Mouse (Mus musculus) kidney, adult 11 months (tissue): ENCODE measurements around the gene Tsc22d4.
A peak's percentile ranks its signal among the peaks of the same experiment; 100 is the strongest.

Experiments
- DNase-seq: peaks from one replicate; pipeline ENCODE4 v3.0.0; 2022

Gene Tsc22d4

DNA sequence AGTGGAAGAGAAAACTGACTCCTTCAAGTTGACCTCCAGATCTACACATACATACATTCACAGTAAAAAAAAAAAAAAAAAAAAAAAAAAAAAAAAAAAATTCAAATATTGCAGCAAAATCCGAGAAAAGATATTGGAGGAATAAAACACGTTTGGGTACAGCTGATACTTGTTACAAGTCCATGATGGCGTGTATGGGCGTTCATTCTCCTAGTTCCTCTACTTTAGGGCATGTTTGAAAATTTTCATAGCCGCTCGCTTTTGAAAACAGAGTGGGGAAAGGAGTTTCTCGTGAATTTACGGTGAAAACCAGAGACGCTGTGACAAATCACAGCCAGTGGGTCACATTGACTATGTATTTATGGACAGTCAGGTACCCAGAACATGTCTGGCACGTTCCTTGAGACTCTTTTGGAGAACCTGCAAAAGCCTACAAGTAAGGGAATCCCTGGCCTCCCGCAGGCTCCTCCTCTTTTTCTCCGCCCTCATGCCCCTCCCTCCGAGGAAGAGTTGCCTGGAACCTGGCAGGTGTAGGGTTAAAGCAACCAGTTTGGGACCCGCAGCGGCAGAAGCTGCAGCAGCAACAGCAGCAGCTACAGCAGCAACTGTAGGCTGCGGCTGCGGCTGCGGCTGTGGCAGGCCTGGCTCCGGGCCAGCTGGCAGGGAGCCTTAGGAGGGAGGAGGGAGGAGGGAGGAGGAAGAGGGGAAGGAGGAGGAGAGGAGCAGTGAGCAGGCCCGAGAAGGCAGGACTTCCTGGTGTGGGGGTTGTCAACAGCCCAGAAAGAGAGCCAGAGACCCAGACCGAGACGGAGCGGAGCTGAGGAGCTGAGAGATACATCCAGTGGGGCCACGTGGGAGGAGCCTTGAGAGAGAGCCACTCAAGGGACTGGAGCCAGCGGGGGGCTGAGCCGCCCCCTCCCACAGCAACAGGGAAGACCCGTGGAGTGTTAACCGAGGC is at the start of gene Tsc22d4:
TSS of gene Tsc22d4 (plus strand) at position 517 of the 958 bp plus-strand sequence.
- peak; percentile 95 for DNase-seq

- no peak for DNase-seq
These were observed 49.6 kb upstream of the Tsc22d4 start for GRCm38 (mm10) chr5:137695930-137696329.

- no peak for DNase-seq
These were observed 46.5 kb upstream of the Tsc22d4 start for GRCm38 (mm10) chr5:137699080-137699479.

- no peak for DNase-seq
These were observed 45.7 kb upstream of the Tsc22d4 start for GRCm38 (mm10) chr5:137699850-137700249.

- DNase-seq: no peak
These were observed 40.3 kb upstream of the Tsc22d4 start for GRCm38 (mm10) chr5:137705242-137705641.

- DNase-seq: peak; percentile 88
These were observed 38.5 kb upstream of the Tsc22d4 start for GRCm38 (mm10) chr5:137706913-137707633.

DNA sequence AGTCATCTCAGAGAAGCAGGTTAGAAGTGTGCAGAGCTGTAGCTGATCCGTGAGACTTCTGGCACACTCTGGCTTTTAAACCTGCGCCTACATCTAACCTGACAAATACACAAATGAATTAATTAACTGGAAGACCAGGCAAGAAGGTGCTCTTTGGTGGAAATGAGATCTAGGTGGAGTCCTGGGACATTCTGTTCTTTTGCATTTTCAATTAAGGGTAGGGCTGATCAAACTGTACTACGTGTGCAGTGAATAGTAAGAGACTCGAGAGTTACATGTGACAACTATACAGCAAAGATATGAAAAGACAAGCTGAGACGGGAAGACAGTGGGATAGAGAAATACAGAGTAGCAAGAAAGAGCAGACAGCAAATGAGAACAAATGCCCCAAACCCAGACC is 32.1 kb upstream of the Tsc22d4 start:
- no peak for DNase-seq

DNA sequence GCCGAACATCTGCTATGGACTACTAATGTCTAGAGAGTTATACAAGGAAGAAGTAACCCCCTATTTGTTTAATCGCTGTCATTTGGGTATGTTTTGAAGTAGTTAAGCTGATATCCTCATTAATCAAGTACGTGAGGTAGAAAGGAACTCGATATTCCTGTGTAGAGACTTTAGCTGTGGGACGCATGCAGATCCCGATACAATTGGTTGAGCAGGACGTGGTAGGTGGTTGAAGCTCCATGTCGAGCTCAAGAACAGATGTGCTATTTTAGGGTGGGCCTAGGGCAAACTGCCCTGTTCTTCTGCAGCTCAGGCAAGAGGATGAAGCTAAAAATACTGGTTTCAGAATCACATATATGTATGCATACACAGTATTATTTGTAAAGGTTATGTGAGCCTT is 29.8 kb upstream of the Tsc22d4 start:
- DNase-seq: no peak

DNA sequence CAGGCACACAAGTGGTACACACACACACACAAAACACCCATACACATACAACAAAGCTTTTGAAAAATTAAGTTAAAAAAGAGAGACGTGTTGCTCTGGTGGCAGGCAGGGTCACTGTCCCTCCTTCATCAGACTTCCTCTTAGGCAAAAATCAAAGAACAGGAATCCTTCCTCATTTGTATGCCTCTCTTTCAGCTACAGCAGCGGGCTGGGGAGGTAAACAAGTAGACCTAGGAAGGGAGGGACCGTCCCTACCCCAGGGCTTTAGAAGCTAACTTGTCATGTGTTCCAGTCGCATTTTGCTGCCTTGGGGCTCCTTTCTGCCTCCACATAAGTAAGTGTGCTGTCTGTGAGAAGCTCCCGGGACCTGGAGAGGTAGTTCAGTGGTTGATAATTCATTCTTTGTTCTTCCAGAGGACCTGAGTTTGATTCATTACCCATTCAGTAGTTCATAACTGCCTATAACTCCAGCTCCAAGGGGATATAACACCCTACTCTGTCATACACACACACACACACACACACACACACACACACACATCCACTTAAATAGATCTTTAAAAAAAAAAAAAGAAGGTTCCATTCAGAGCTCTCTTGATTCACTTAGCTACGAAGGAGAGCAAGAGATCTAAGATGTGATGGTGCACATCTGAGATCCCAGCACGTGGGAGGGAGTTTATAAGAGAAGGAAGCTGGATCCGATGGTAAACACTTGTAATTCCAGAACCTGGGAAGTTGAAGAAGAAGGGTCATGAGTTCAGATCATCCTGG is 27.3 kb upstream of the Tsc22d4 start:
- no peak for DNase-seq

- DNase-seq: no peak
These were observed 26.4 kb upstream of the Tsc22d4 start for GRCm38 (mm10) chr5:137719088-137719487.

DNA sequence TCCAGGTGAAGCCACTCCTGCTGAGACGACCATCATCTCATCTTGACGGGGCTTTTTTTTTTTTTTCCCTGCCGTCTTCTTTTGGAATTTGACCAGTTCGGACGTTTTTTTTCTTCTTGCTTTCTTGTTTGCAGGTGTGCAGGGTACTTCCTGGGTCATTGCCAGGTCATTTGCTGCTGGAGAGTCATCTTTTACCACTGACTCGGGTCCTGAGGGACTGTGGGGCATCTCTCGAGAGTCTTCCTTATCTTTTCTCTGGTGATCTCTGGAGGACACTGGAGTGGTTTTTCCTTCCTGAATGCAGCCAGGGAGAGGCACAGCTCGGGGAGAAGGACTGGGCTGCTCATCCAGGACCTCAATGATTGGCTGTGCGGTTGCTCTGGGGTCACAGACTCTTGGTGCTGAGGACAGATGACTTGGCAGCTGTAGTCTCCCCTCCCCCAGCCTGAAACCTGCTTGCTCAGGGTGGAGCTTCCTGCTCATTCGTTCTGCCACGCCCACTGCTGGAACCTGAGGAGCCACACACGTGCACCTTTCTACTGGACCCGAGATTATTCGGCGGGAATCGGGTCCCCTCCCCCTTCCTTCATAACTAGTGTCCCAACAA is 24.9 kb upstream of the Tsc22d4 start:
- DNase-seq: peak; percentile 80

DNA sequence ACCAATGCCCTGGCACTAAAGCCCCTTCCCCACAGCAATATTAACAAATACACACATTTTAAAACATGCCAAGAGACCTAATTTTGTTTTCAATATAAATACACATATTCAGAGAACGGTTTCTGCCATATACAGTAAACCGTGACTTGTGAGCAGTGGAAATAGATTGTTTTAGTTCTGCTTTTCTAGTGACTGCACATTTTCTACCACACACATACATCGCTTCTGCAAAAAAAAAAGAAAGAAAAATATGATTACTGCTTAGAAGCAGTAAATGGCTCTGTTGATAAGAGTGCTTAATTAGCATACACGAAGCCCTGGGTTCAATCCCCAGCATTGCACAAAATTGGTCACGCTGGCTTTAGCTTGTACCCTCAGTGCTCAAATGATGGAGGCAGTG is 21.7 kb upstream of the Tsc22d4 start:
- no peak for DNase-seq

- no peak for DNase-seq
These were observed 18.8 kb upstream of the Tsc22d4 start for GRCm38 (mm10) chr5:137726767-137727166.

DNA sequence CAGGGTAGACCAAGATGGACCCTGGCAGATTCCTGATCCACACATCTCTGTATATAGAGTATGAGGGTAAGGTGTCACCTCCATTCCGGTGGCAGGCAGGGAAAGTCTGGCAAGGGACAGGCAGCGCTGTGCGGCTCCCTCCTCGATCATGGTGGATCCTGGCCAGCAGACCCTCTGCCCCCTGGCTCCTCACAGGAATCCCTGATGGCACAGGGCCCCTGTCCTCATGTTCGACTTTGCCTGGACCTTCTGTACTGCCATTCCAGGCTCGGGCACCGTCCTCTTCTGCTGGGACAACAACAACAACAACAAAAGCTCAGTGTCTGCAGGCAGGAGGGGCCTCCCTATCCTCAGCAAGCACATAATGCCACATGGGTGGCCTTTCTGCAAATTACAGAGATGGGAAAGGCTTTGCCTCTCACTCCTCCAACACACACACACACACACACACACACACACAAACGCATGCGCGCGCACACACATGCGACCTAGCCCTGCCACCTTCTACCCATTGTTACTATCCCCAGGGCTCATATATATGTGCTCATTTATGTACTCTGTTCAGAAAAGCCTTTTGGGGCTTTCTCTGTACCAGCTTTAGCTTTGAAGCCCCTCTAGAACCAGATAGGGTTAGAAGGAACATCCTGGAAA is 11.8 kb upstream of the Tsc22d4 start:
- DNase-seq: no peak

DNA sequence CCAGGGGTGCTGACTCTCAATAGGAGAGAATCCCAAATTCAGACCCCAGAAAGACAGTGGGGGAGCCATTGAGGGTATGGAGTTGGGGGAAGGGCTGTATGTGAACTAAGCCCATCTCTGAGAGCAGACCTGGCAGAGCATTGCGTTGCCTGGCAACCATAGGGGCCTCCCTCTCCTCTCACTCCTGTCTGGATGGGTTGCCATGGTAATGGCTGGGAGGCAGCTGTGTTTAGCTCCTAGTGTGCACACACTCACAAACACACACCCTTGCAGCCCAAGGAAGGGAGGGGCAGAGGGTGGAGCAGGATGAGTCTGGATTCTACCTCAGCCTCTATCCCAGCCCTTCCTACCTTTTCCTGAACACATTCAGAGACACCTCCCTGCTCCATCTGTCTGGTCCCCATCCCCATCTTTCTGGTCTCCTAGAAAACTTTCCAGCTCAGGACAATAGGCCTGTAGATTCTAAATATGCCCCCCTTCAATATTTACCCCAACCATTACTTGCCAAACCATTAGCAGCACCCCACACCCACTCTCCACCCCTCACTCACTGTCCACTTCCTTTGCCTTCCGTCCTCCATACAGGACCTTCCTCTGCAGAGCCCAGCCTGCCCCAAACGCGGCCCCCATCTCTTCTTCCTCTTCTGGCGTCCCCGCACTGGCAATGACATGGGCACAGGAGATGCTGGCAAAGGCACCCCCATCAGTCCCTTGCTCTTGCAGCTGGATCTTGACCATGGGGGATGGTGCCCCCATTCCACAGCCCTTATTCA is 11.1 kb upstream of the Tsc22d4 start:
- no peak for DNase-seq

DNA sequence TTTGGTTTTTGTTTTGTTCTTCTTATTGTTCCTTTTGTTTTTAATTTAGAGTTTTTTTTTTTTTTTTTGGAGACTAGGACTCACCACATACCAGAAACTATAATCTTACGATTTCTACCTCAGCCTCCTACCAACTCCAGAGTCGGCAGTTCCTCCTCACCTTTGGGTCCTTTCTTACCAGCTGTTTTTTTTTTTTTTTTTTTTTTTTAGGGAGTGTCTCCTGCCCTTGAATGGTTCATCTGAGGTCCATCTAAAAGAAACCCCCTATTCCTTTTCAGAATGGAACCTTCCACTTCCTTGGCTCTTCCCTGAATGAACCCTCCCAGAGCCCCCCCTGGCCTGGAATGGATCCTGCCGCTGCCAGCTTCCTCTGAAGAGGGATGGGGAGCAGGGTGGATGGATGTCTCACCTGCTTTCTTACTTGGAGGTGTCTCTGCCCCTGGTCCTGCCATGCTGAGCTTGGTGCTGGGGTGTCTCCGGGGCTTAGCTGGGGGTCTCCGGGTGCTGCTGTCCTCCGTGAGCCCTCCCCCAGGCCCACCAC is 8.1 kb upstream of the Tsc22d4 start:
- DNase-seq: no peak

DNA sequence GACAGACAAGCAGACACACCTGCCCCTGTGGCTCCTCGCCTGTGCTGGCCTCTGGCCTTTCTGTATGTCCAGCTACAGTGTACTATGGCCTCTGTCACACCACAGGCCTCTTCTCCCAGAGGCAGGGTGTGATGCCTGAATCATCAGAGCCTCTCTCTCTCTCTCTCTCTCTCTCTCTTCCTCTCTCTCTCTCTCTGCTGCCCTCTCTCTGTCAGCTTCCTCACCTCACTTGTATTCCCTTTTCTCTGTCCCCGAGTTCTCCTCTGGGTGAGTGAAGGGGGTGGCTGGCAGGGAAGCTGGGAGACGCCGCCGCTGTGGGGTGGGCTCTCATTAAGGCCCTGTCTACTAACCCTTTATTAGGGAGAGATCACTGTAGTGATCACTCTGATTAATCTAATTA is 7.0 kb upstream of the Tsc22d4 start:
- DNase-seq: no peak

DNA sequence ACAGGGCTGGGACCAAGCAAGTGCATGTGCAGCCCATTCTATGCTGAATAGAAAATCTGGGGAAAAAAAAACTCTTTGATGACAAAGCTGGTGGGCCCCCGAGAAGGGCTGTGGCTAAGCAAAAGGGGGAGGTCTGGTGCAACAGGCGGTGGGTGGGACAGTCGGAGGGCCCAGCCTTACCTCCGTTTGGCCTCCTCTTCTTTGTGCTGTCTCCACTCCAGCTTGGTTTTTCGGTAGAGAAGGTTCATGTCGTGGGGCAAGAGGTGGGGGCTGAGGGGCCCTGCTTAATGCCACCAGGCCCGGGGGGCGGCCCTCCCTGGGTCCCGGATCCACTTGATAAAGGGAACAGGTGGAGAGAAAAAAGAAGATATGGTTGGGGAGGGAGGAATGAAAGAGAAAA is 6.1 kb upstream of the Tsc22d4 start:
- no peak for DNase-seq

- DNase-seq: no peak
These were observed 5.0 kb upstream of the Tsc22d4 start for GRCm38 (mm10) chr5:137740506-137740905.

DNA sequence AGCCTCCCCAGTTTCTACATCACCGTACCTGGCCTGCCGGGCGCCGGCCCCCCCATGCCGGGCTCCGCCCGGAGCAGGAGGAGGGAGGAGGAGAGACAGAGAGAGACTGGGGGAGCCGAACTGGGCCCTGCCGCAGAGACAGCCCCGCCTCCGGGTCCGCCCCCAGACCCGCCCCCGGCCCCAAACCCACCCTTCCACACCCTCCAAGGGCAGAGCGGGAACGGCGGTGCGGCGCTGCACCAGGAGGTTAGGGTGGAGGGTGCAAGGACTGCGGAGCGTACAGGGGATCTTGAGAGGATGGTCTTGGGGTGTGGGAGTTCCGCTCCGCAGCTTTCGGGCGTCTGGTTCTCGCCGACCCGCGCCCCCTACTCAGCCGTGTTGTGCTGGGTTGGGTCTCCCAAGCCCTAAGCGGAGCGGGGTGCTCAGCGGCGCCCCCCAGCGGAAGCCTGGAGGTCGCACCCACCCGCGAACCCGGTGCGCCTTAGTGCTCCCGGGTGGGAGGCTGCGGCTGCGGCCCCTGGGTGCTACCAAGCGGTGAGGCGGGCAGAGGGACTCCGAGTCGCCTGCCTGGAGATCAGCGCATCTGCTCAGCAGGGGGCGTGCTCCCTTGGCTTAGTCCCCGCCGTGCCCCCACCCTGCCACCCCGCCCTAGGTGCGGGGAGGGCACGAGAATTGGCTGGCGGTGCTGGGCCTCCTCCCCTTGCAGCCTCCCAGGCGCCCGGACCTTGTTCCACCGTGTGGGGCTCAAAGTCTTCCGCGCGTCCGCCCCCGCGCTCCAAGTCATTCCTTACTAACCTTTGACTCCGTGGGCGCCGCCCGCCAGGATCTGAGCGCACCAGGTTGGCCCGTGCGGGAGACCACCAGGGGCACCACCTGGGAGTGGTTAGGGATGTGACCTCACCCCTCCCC is 4.3 kb upstream of the Tsc22d4 start, which contains the start of gene Nyap1:
TSS of gene Nyap1 (minus strand) at position 585 of the 909 bp plus-strand sequence.
- peak; percentile 91 for DNase-seq
